Mouse (Mus musculus) liver, adult 2 months (tissue): ENCODE results near the gene Cdc42ep2. TPM values are rescaled to one million over a fixed set of nuclear protein-coding genes. Genes with fewer than 3 reads are reported as not detected.

Experiments used
- DNase-seq: peaks from one replicate; pipeline ENCODE4 v3.0.0-alpha.2; 2011; ENCODE audit warnings: low read depth, low spot score; ENCODE audit errors: extremely low read depth
- H3K27ac ChIP-seq: fragments of 200-500 bp; replicated peaks from 2 replicates; pipeline ENCODE4 v1.5.1; 2012; ENCODE audit warnings: low read depth, mild to moderate bottlenecking, control low read depth, inconsistent platforms, low read length; ENCODE audit not compliant: insufficient read depth
- H3K27me3 ChIP-seq: fragments of 200-500 bp; 2 replicates; pipeline ENCODE4 v1.6.1; 2012; ENCODE audit warnings: mild to moderate bottlenecking, moderate library complexity, low read length, inconsistent platforms; ENCODE audit not compliant: control insufficient read depth, insufficient read depth
- H3K36me3 ChIP-seq: fragments of 200-500 bp; 2 replicates; pipeline ENCODE4 v1.6.1; 2012; ENCODE audit warnings: low read length, inconsistent platforms; ENCODE audit not compliant: control insufficient read depth, insufficient read depth
- H3K4me1 ChIP-seq: fragments of 200-500 bp; 2 replicates; pipeline ENCODE4 v1.6.1; 2011; ENCODE audit warnings: low read length; ENCODE audit not compliant: control insufficient read depth, insufficient read depth
- H3K4me3 ChIP-seq: fragments of 200-500 bp; 2 replicates; pipeline ENCODE4 v1.5.1; 2011; ENCODE audit warnings: low read depth, mild to moderate bottlenecking, control low read depth, low read length, moderate library complexity; ENCODE audit not compliant: insufficient read depth
- H3K79me2 ChIP-seq: fragments of 200-500 bp; 2 replicates; pipeline ENCODE4 v1.6.1; 2012; ENCODE audit warnings: inconsistent platforms, mild to moderate bottlenecking, low read length, moderate library complexity; ENCODE audit not compliant: control insufficient read depth, insufficient read depth
- H3K9ac ChIP-seq: fragments of 200-500 bp; 2 replicates; pipeline ENCODE4 v1.6.1; 2012; ENCODE audit warnings: low read depth, mild to moderate bottlenecking, control low read depth, inconsistent platforms, low read length
- CTCF ChIP-seq: fragments of 200-500 bp; IDR thresholded peaks from 2 replicates; pipeline ENCODE4 v1.5.1; 2011; ENCODE audit warnings: low read depth, low read length, control low read depth
- POLR2A ChIP-seq: fragments of 200-500 bp; IDR thresholded peaks from 2 replicates; pipeline ENCODE4 v1.6.1; 2011; ENCODE audit warnings: low read length, control low read depth; ENCODE audit not compliant: insufficient read depth; ENCODE audit errors: extremely low read depth
- WGBS: fragments of 180-500 bp; shearing (Covaris S2); methylation state at CpG from one replicate; pipeline ENCODE4 v1.1.7; 2018; 5-methylcytosine and 5-hydroxymethylcytosine counted together
- polyA plus RNA-seq: library from polyadenylated mRNA; depleted of rRNA; stranded (reverse); fragments of >200 nt; gene quantifications from 2 replicates; pipeline ENCODE4 v1.2.3, GENCODE M21; 2012
- total RNA-seq: library from RNA; depleted of rRNA; stranded (reverse); fragments of >200 nt; gene quantifications from 2 replicates; pipeline ENCODE4 v1.2.3, GENCODE M21; 2014

Gene Cdc42ep2
- total and polyA plus RNA-seq, 2 experiments, result 1.7 to 2.4 TPM

- Histone ChIP-seq H3K27ac (no peak overlapping the region), H3K4me3 (no peak overlapping the region), H3K27me3 (no peaks in the 10 kb centered on the region), H3K36me3 (peaks cover 3% of the 10 kb centered on the region; the same call in 1 of the 2 replicates), H3K9ac (no peak overlapping the region), H3K4me1 (peaks cover 2% of the 10 kb centered on the region), H3K79me2 (no peaks in the 10 kb centered on the region)
- TF ChIP-seq CTCF, result no peak
- TF ChIP-seq POLR2A, result no peak
- WGBS, result 91% methylated on average over 11 of the region's 11 CpGs
- DNase-seq, result no peak
Observed at GRCm38 (mm10) chr19:5950218-5950617, 25.6 kb upstream of the Cdc42ep2 start.

GRCm38 (mm10) chr19:5945891-5946290 lies 21.3 kb upstream of the Cdc42ep2 start:
- peak; percentile 39 for DNase-seq
- H3K9ac ChIP-seq, result no peak overlapping the region
- 70% methylated on average over 8 of the region's 8 CpGs for WGBS
- no peak overlapping the region for H3K4me3 ChIP-seq
- H3K79me2 ChIP-seq, result no peaks in the 10 kb centered on the region
- no peaks in the 10 kb centered on the region; the same call in 1 of the 2 replicates for H3K4me1 ChIP-seq
- H3K27ac ChIP-seq, result peak overlapping the region; percentile 79
- H3K27me3 ChIP-seq, result no peaks in the 10 kb centered on the region
- TF ChIP-seq POLR2A (no peak), CTCF (no peak)
- peaks cover 2% of the 10 kb centered on the region; the same call in 1 of the 2 replicates for H3K36me3 ChIP-seq

DNA sequence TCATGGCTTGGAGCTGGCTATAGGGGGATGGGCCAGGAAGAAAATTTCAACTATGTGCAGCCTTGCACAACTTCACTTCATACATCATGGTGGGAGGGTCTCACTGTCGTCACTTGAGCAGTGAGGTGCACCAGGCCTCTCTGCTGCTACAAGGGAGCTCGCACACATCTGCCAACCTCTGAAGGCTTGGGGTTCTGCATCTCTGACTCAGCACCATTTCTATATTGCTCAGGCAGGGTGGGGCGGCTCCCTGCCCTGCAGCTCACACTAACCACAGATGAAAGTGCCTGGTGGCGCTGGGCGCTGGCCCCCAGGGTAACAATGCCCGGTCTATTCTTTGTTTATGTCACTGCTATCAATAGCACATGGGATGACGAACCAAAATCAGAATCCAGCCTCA lies 20.4 kb upstream of the Cdc42ep2 start:
- H3K9ac ChIP-seq, result no peak overlapping the region
- 82% methylated on average over 7 of the region's 7 CpGs for WGBS
- TF ChIP-seq POLR2A (no peak), CTCF (no peak)
- H3K27ac ChIP-seq, result peak overlapping the region; percentile 79; the same call in 1 of the 2 replicates
- no peak overlapping the region for H3K4me3 ChIP-seq
- H3K4me1 ChIP-seq, result peaks cover 2% of the 10 kb centered on the region
- no peak for DNase-seq
- no peaks in the 10 kb centered on the region for H3K36me3 ChIP-seq
- H3K79me2 ChIP-seq, result no peaks in the 10 kb centered on the region
- H3K27me3 ChIP-seq, result no peaks in the 10 kb centered on the region

- TF ChIP-seq CTCF (no peak), POLR2A (no peak)
Observed at GRCm38 (mm10) chr19:5944145-5944544, 19.5 kb upstream of the Cdc42ep2 start.

DNA sequence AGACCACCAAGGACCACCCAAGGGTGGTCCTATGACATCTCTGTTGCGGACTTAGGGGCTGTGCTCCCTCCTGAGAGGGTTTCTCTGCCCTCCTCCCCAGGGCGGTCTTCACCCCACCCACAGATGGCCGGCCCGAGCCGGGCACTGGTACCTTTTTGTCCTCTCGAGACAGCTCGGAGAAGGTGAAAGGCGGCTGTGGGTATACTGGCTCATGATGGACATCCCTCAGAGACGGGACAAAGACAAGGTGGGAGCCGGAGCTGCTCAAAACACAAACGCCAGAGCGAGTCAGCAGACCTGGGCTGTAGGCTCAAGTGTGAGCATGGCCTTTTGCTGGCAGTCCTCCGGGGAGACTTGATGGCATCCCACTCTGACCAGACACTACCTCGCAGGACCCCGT lies 18.8 kb upstream of the Cdc42ep2 start:
- Histone ChIP-seq H3K27me3 (no peaks in the 10 kb centered on the region), H3K27ac (no peak overlapping the region), H3K4me3 (no peak overlapping the region), H3K36me3 (no peaks in the 10 kb centered on the region), H3K9ac (no peak overlapping the region), H3K4me1 (peaks cover 2% of the 10 kb centered on the region; the same call in 1 of the 2 replicates), H3K79me2 (no peaks in the 10 kb centered on the region)
- TF ChIP-seq CTCF (no peak), POLR2A (no peak)
- DNase-seq, result no peak
- 95% methylated on average over 15 of the region's 15 CpGs for whole genome bisulfite sequencing

More at GRCm38 (mm10) chr19:5944145-5944544, 19.5 kb upstream of the Cdc42ep2 start:
- Histone ChIP-seq H3K4me1 (peaks cover 2% of the 10 kb centered on the region; the same call in 1 of the 2 replicates), H3K36me3 (no peaks in the 10 kb centered on the region), H3K4me3 (no peak overlapping the region), H3K79me2 (no peaks in the 10 kb centered on the region), H3K27ac (no peak overlapping the region), H3K9ac (no peak overlapping the region), H3K27me3 (no peaks in the 10 kb centered on the region)
- no peak for DNase-seq
- WGBS, result 75% methylated on average over 8 of the region's 8 CpGs

DNA sequence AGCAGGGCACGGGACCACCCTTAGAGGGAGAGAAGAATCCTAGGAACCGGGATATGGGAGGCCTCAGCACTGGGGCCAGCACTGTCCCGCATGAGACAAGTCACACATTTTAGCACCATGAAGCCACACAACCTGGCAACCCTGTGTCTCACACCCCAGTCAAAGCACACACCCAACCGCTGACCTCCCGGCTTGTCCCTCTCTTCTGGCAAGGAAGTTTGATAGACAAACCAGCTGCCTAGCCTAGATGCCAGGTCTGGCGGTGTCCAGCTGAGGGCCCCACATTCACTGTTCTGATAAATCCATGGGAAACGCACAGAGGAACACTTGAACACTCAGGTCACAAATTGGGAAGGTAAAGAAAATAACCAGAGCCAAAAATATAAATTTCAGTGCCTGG lies 18.0 kb upstream of the Cdc42ep2 start:
- 85% methylated on average over 7 of the region's 7 CpGs for WGBS
- Histone ChIP-seq H3K4me3 (no peak overlapping the region), H3K79me2 (no peaks in the 10 kb centered on the region), H3K27ac (no peak overlapping the region), H3K9ac (no peak overlapping the region), H3K27me3 (no peaks in the 10 kb centered on the region), H3K4me1 (peaks cover 3% of the 10 kb centered on the region; the same call in 1 of the 2 replicates), H3K36me3 (no peaks in the 10 kb centered on the region)
- DNase-seq, result no peak
- TF ChIP-seq CTCF (no peak), POLR2A (no peak)
